Mouse (Mus musculus): ENCODE measurements around the gene Gm19668. TPM values are rescaled to one million over a fixed set of nuclear protein-coding genes. Genes with fewer than 3 reads are reported as not detected.
"Not testable (repeated sequence)": the region's sequence is repeated elsewhere in the genome, so short reads cannot be mapped to it uniquely, and the experiment has no call there.

The Gm19668 gene
- polyA plus RNA-seq, 1 experiment: not detected

- Histone ChIP-seq H3K27me3 (ENCODE audit: control insufficient read depth, insufficient read depth, insufficient read length) (no peaks in the 10 kb centered on the region), H3K4me3 (ENCODE audit: insufficient read depth, poor library complexity, severe bottlenecking) (no peak overlapping the region), H3K79me3 (ENCODE audit: low read depth) (no peaks in the 10 kb centered on the region), H3K79me2 (ENCODE audit: control insufficient read depth, insufficient read depth) (no peaks in the 10 kb centered on the region), H3ac (ENCODE audit: control insufficient read depth, insufficient read length, low read depth) (no peak overlapping the region), H3K36me3 (ENCODE audit: control insufficient read depth, insufficient read depth) (no peaks in the 10 kb centered on the region)
- TF ChIP-seq MYOD1 (IDR thresholded peaks at IDR 0.05; ENCODE audit: control insufficient read depth, insufficient read length, low read depth): no peak
- TF ChIP-seq USF1 (IDR thresholded peaks at IDR 0.05; ENCODE audit: low read depth): no peak
- TF ChIP-seq MYOG (IDR thresholded peaks at IDR 0.05; ENCODE audit: control insufficient read depth, extremely low read depth, insufficient read length): no peak
- no peak for TF ChIP-seq MAX (IDR thresholded peaks at IDR 0.05)
- TF ChIP-seq CEBPB (IDR thresholded peaks at IDR 0.05; ENCODE audit: low read depth): no peak
- no peak for TF ChIP-seq FOSL1 (IDR thresholded peaks at IDR 0.05; ENCODE audit: insufficient read depth, low read length, poor library complexity, severe bottlenecking)
- no peak for TF ChIP-seq CTCF (IDR thresholded peaks at IDR 0.05; ENCODE audit: control insufficient read depth, insufficient read depth, insufficient read length)
These were observed 5.2 kb upstream of the Gm19668 start for GRCm38 (mm10) chr10:77804095-77804494.

GRCm38 (mm10) chr10:77798164-77798920 is 591 bp downstream of the Gm19668 start:
- not testable (repeated sequence) for H3K36me3 ChIP-seq (ENCODE audit: control insufficient read depth, insufficient read depth); H3K79me2 ChIP-seq (ENCODE audit: control insufficient read depth, insufficient read depth); H3K27me3 ChIP-seq (ENCODE audit: control insufficient read depth, insufficient read depth, insufficient read length); H3K79me3 ChIP-seq (ENCODE audit: low read depth); H3K4me3 ChIP-seq (ENCODE audit: insufficient read depth, poor library complexity, severe bottlenecking); H3ac ChIP-seq (ENCODE audit: control insufficient read depth, insufficient read length, low read depth)

- Histone ChIP-seq H3K36me3 (ENCODE audit: control insufficient read depth, insufficient read depth) (no peaks in the 10 kb centered on the region), H3ac (ENCODE audit: control insufficient read depth, insufficient read length, low read depth) (no peak overlapping the region), H3K27me3 (ENCODE audit: control insufficient read depth, insufficient read depth, insufficient read length) (peaks cover 7% of the 10 kb centered on the region), H3K4me3 (ENCODE audit: insufficient read depth, poor library complexity, severe bottlenecking) (no peak overlapping the region), H3K79me3 (ENCODE audit: low read depth) (no peaks in the 10 kb centered on the region), H3K79me2 (ENCODE audit: control insufficient read depth, insufficient read depth) (no peaks in the 10 kb centered on the region)
- TF ChIP-seq FOSL1 (IDR thresholded peaks at IDR 0.05; ENCODE audit: insufficient read depth, low read length, poor library complexity, severe bottlenecking): no peak
- no peak for TF ChIP-seq MYOG (IDR thresholded peaks at IDR 0.05; ENCODE audit: control insufficient read depth, extremely low read depth, insufficient read length)
- no peak for TF ChIP-seq MAX (IDR thresholded peaks at IDR 0.05)
- no peak for TF ChIP-seq USF1 (IDR thresholded peaks at IDR 0.05; ENCODE audit: low read depth)
- no peak for TF ChIP-seq CTCF (IDR thresholded peaks at IDR 0.05; ENCODE audit: control insufficient read depth, insufficient read depth, insufficient read length)
- no peak for TF ChIP-seq MYOD1 (IDR thresholded peaks at IDR 0.05; ENCODE audit: control insufficient read depth, insufficient read length, low read depth)
- no peak for TF ChIP-seq CEBPB (IDR thresholded peaks at IDR 0.05; ENCODE audit: low read depth)
These were observed 1.3 kb downstream of the Gm19668 start for GRCm38 (mm10) chr10:77797677-77798076.

- TF ChIP-seq MAX (IDR thresholded peaks at IDR 0.05) (no peak), CTCF (IDR thresholded peaks at IDR 0.05; ENCODE audit: control insufficient read depth, insufficient read depth, insufficient read length) (no peak), MYOD1 (IDR thresholded peaks at IDR 0.05; ENCODE audit: control insufficient read depth, insufficient read length, low read depth) (no peak), CEBPB (IDR thresholded peaks at IDR 0.05; ENCODE audit: low read depth) (no peak), FOSL1 (IDR thresholded peaks at IDR 0.05; ENCODE audit: insufficient read depth, low read length, poor library complexity, severe bottlenecking) (no peak), USF1 (IDR thresholded peaks at IDR 0.05; ENCODE audit: low read depth) (no peak), MYOG (IDR thresholded peaks at IDR 0.05; ENCODE audit: control insufficient read depth, extremely low read depth, insufficient read length) (no peak)
- no peak within 1 kb of the TSS for H3K4me3 ChIP-seq (ENCODE audit: insufficient read depth, poor library complexity, severe bottlenecking)
- no peaks in the 10 kb centered on the region for H3K36me3 ChIP-seq (ENCODE audit: control insufficient read depth, insufficient read depth)
- H3K27me3 ChIP-seq (ENCODE audit: control insufficient read depth, insufficient read depth, insufficient read length): peaks cover 7% of the 10 kb centered on the region
- no peak within 1 kb of the TSS for H3ac ChIP-seq (ENCODE audit: control insufficient read depth, insufficient read length, low read depth)
- no peaks in the 10 kb centered on the region for H3K79me3 ChIP-seq (ENCODE audit: low read depth)
- H3K79me2 ChIP-seq (ENCODE audit: control insufficient read depth, insufficient read depth): no peaks in the 10 kb centered on the region
These were observed 4.0 kb downstream of the Gm19668 start, which contains the start of gene Gm9639 for GRCm38 (mm10) chr10:77794976-77795375. Gene Gm9639 (minus strand): TSS chr10:77795076.

- Histone ChIP-seq H3K4me3 (ENCODE audit: insufficient read depth, poor library complexity, severe bottlenecking) (no peak overlapping the region), H3K79me2 (ENCODE audit: control insufficient read depth, insufficient read depth) (no peaks in the 10 kb centered on the region), H3ac (ENCODE audit: control insufficient read depth, insufficient read length, low read depth) (no peak overlapping the region), H3K36me3 (ENCODE audit: control insufficient read depth, insufficient read depth) (no peaks in the 10 kb centered on the region), H3K79me3 (ENCODE audit: low read depth) (no peaks in the 10 kb centered on the region), H3K27me3 (ENCODE audit: control insufficient read depth, insufficient read depth, insufficient read length) (peaks cover 3% of the 10 kb centered on the region)
- TF ChIP-seq USF1 (IDR thresholded peaks at IDR 0.05; ENCODE audit: low read depth): no peak
- TF ChIP-seq FOSL1 (IDR thresholded peaks at IDR 0.05; ENCODE audit: insufficient read depth, low read length, poor library complexity, severe bottlenecking): no peak
- no peak for TF ChIP-seq MYOD1 (IDR thresholded peaks at IDR 0.05; ENCODE audit: control insufficient read depth, insufficient read length, low read depth)
- TF ChIP-seq CEBPB (IDR thresholded peaks at IDR 0.05; ENCODE audit: low read depth): no peak
- no peak for TF ChIP-seq MYOG (IDR thresholded peaks at IDR 0.05; ENCODE audit: control insufficient read depth, extremely low read depth, insufficient read length)
- no peak for TF ChIP-seq MAX (IDR thresholded peaks at IDR 0.05)
- no peak for TF ChIP-seq CTCF (IDR thresholded peaks at IDR 0.05; ENCODE audit: control insufficient read depth, insufficient read depth, insufficient read length)
These were observed 10.3 kb downstream of the Gm19668 start for GRCm38 (mm10) chr10:77788621-77789020.

- H3ac ChIP-seq (ENCODE audit: control insufficient read depth, insufficient read length, low read depth); H3K27me3 ChIP-seq (ENCODE audit: control insufficient read depth, insufficient read depth, insufficient read length); H3K36me3 ChIP-seq (ENCODE audit: control insufficient read depth, insufficient read depth); H3K4me3 ChIP-seq (ENCODE audit: insufficient read depth, poor library complexity, severe bottlenecking); H3K79me3 ChIP-seq (ENCODE audit: low read depth); H3K79me2 ChIP-seq (ENCODE audit: control insufficient read depth, insufficient read depth): not testable (repeated sequence)
These were observed 11.1 kb downstream of the Gm19668 start, which contains the start of gene Gm7137 for GRCm38 (mm10) chr10:77787876-77788275. Gene Gm7137 (minus strand): TSS chr10:77788200.

- not testable (repeated sequence) for H3K36me3 ChIP-seq (ENCODE audit: control insufficient read depth, insufficient read depth); H3K27me3 ChIP-seq (ENCODE audit: control insufficient read depth, insufficient read depth, insufficient read length); H3ac ChIP-seq (ENCODE audit: control insufficient read depth, insufficient read length, low read depth); H3K79me3 ChIP-seq (ENCODE audit: low read depth); H3K79me2 ChIP-seq (ENCODE audit: control insufficient read depth, insufficient read depth); H3K4me3 ChIP-seq (ENCODE audit: insufficient read depth, poor library complexity, severe bottlenecking)
These were observed 15.5 kb downstream of the Gm19668 start for GRCm38 (mm10) chr10:77783396-77783795.

- not testable (repeated sequence) for H3K27me3 ChIP-seq (ENCODE audit: control insufficient read depth, insufficient read depth, insufficient read length); H3K79me3 ChIP-seq (ENCODE audit: low read depth); H3K79me2 ChIP-seq (ENCODE audit: control insufficient read depth, insufficient read depth); H3K36me3 ChIP-seq (ENCODE audit: control insufficient read depth, insufficient read depth); H3K4me3 ChIP-seq (ENCODE audit: insufficient read depth, poor library complexity, severe bottlenecking); H3ac ChIP-seq (ENCODE audit: control insufficient read depth, insufficient read length, low read depth)
These were observed 16.5 kb downstream of the Gm19668 start, which contains the start of gene Gm3250 for GRCm38 (mm10) chr10:77782442-77782841. Gene Gm3250 (minus strand): TSS chr10:77782542.

GRCm38 (mm10) chr10:77776844-77777243 is 22.1 kb downstream of the Gm19668 start, which contains the start of gene Gm7138:
Gene Gm7138 (minus strand): TSS chr10:77776944.
- H3K36me3 ChIP-seq (ENCODE audit: control insufficient read depth, insufficient read depth); H3K4me3 ChIP-seq (ENCODE audit: insufficient read depth, poor library complexity, severe bottlenecking); H3K79me2 ChIP-seq (ENCODE audit: control insufficient read depth, insufficient read depth); H3K27me3 ChIP-seq (ENCODE audit: control insufficient read depth, insufficient read depth, insufficient read length); H3ac ChIP-seq (ENCODE audit: control insufficient read depth, insufficient read length, low read depth); H3K79me3 ChIP-seq (ENCODE audit: low read depth): not testable (repeated sequence)

Data from C2C12 (cell line).